Mouse (Mus musculus): ENCODE data around the gene Tmem158. TPM values are rescaled to one million over a fixed set of nuclear protein-coding genes. Genes with fewer than 3 reads are reported as not detected.
A peak's percentile ranks its signal among the peaks of the same experiment; 100 is the strongest.

The Tmem158 gene
- polyA plus RNA-seq (2015; fragmentation: Nextera tagmentation; extraction: Ambion mirVana) = 29.0 TPM in 2 replicates

DNA sequence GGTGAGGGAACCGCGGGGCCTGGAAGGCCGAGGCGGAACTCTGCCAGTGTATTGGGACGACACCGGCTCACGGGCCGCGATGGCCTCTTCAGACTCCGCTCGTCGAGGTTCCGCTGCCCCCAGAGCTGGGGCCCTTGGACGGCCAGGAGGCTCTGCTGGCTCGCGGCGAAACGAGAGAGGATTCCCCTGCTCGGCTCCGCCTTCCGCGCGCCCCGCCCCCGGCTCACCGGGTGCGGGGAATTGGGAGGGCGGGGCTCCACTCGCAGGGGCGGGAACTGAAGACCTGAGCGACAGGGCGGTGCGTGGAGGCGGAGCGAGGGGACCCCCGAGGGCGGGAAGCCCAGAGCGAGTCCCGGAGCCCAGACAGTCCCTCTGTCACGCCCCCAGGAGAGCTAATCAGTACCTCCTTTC is at the start of gene Tmem158:
TSS of gene Tmem158 (minus strand) at position 154 of the 411 bp plus-strand sequence.
- no peaks in the 10 kb centered on the region for H3K9me3 ChIP-seq (ENCODE audit: control insufficient read depth, low read length)
- H3K27ac ChIP-seq (ENCODE audit: low read length) = peak within 1 kb of the TSS; percentile 72
- H3K4me3 ChIP-seq (replicated peaks; ENCODE audit: low read length) = peak within 1 kb of the TSS; percentile 77
- H3K4me1 ChIP-seq (replicated peaks; ENCODE audit: control insufficient read depth, insufficient read depth, low read length) = peaks cover 7% of the 10 kb centered on the region
- H3K36me3 ChIP-seq (ENCODE audit: control insufficient read depth, insufficient read depth) = no peaks in the 10 kb centered on the region
- peak within 1 kb of the TSS; percentile 84 for H3K4me2 ChIP-seq (ENCODE audit: low read length)
- peak within 1 kb of the TSS; percentile 77 for H3K9ac ChIP-seq (replicated peaks; ENCODE audit: low read depth, low read length)
- WGBS = under 1% methylated on average over 40 of the region's 40 CpGs
- peak; percentile 93 for ATAC-seq
- peaks cover 5% of the 10 kb centered on the region for H3K27me3 ChIP-seq (replicated peaks; ENCODE audit: control insufficient read depth, insufficient read depth, low read length)

DNA sequence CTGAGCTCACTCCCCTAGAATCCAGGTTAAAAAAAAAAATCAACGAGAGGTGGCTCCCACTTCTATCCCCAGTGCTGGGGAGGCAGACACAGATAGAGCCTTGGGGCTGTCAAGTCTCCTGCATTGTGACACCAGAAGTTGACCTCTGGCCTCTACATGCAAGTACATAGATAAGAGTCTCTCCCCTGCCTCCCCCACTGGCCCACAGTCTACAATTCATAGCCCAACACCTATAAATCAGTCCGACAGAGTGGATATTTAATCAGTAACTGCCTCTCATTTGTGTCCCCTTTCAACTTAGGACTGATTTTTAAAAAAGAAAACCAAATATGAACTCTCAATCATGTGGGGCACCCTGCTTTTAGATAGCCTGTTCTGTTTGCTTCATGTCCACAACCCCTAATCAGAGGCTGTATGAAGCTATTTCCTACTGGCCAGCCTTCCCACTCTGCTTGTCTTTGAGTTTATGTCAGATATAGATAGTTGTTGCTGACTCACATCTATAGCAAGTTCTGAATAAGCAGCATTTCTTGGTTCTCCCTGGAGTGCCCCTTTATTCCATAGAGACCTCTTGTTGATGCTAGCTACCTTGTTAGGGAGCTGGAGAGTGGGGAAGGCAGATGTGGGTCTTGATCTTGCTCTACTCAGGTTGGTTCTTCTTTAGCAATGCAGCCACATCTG is 49.3 kb upstream of the Tmem158 start:
- 87% methylated on average over 2 of the region's 2 CpGs for whole genome bisulfite sequencing
- no peak overlapping the region for H3K4me2 ChIP-seq (ENCODE audit: low read length)
- H3K36me3 ChIP-seq (ENCODE audit: control insufficient read depth, insufficient read depth) = no peaks in the 10 kb centered on the region
- no peak overlapping the region for H3K9ac ChIP-seq (replicated peaks; ENCODE audit: low read depth, low read length)
- H3K9me3 ChIP-seq (ENCODE audit: control insufficient read depth, low read length) = no peaks in the 10 kb centered on the region
- H3K27me3 ChIP-seq (replicated peaks; ENCODE audit: control insufficient read depth, insufficient read depth, low read length) = no peaks in the 10 kb centered on the region
- H3K27ac ChIP-seq (ENCODE audit: low read length) = no peak overlapping the region
- no peaks in the 10 kb centered on the region for H3K4me1 ChIP-seq (replicated peaks; ENCODE audit: control insufficient read depth, insufficient read depth, low read length)
- H3K4me3 ChIP-seq (replicated peaks; ENCODE audit: low read length) = no peak overlapping the region
- no peak for ATAC-seq

DNA sequence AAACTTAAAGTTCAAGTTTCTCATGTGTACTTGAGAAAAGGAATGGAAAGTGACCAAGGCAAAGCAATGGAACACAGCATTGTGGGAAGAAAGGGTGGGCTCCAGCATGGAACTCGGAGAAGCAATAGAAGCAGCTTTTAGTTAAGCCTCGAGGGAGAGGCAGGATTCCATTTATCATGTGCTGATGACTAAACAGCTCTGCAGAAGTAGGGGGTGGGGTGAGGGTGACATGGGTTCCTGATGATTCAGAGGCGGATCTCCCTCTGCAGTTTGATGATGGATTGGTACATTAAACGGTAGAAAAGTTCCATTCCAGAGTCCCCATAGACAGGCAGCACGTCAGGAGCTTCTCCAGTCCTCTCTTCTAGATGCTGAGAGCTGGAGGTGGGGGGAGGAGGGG is 48.5 kb upstream of the Tmem158 start:
- Histone ChIP-seq H3K4me2 (ENCODE audit: low read length) (no peak overlapping the region), H3K9me3 (ENCODE audit: control insufficient read depth, low read length) (no peaks in the 10 kb centered on the region), H3K36me3 (ENCODE audit: control insufficient read depth, insufficient read depth) (no peaks in the 10 kb centered on the region), H3K27ac (ENCODE audit: low read length) (no peak overlapping the region), H3K4me3 (replicated peaks; ENCODE audit: low read length) (no peak overlapping the region), H3K9ac (replicated peaks; ENCODE audit: low read depth, low read length) (no peak overlapping the region), H3K27me3 (replicated peaks; ENCODE audit: control insufficient read depth, insufficient read depth, low read length) (no peaks in the 10 kb centered on the region), H3K4me1 (replicated peaks; ENCODE audit: control insufficient read depth, insufficient read depth, low read length) (no peaks in the 10 kb centered on the region)
- WGBS = 71% methylated on average over 5 of the region's 5 CpGs
- ATAC-seq = no peak

DNA sequence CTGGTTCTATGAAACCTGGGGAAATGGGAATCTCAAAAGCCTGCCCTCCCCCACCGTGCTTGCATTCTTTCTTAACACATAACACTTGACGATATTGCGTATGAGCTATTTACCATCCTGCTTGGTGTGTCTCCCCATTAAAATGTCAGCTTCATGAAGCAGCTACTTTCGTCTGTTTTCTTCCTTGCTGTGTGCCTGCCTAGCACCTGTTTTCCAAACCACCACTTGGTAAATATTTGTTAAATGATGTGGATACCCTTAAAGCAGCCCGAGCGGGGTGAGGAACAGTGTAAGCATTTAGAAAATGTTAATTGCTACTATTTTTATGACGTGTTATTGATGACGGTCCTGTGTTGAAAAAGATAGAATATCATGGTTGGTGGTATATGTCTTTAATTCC is 44.4 kb upstream of the Tmem158 start:
- H3K9ac ChIP-seq (replicated peaks; ENCODE audit: low read depth, low read length) = no peak overlapping the region
- no peaks in the 10 kb centered on the region for H3K27me3 ChIP-seq (replicated peaks; ENCODE audit: control insufficient read depth, insufficient read depth, low read length)
- no peak overlapping the region for H3K27ac ChIP-seq (ENCODE audit: low read length)
- no peak for ATAC-seq
- H3K9me3 ChIP-seq (ENCODE audit: control insufficient read depth, low read length) = no peaks in the 10 kb centered on the region
- 88% methylated on average over 8 of the region's 8 CpGs for WGBS
- no peaks in the 10 kb centered on the region for H3K36me3 ChIP-seq (ENCODE audit: control insufficient read depth, insufficient read depth)
- H3K4me2 ChIP-seq (ENCODE audit: low read length) = no peak overlapping the region
- H3K4me1 ChIP-seq (replicated peaks; ENCODE audit: control insufficient read depth, insufficient read depth, low read length) = no peaks in the 10 kb centered on the region
- no peak overlapping the region for H3K4me3 ChIP-seq (replicated peaks; ENCODE audit: low read length)

DNA sequence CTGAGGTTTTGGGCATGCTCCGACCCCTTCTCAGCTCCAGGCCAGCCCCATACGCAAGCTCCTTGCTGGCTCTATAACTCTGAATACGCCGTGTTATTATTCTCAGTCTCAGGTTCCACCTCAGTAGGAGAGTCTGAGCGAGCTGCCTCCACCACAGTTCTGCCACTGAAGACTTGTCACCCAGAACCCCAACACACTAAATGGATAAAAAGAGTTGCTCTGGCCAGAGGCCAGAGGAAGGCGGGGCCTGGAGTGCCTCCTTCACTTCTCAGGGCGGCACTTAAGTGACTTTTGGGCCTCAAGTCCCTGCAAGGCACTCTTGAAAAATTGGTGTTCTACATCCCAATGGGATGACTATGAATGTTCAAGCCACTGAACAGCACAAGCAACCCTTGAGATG is 43.4 kb upstream of the Tmem158 start:
- Histone ChIP-seq H3K4me2 (ENCODE audit: low read length) (no peak overlapping the region), H3K9me3 (ENCODE audit: control insufficient read depth, low read length) (no peaks in the 10 kb centered on the region), H3K9ac (replicated peaks; ENCODE audit: low read depth, low read length) (no peak overlapping the region), H3K4me1 (replicated peaks; ENCODE audit: control insufficient read depth, insufficient read depth, low read length) (no peaks in the 10 kb centered on the region), H3K36me3 (ENCODE audit: control insufficient read depth, insufficient read depth) (no peaks in the 10 kb centered on the region), H3K27ac (ENCODE audit: low read length) (no peak overlapping the region), H3K4me3 (replicated peaks; ENCODE audit: low read length) (no peak overlapping the region), H3K27me3 (replicated peaks; ENCODE audit: control insufficient read depth, insufficient read depth, low read length) (no peaks in the 10 kb centered on the region)
- no peak for ATAC-seq
- 85% methylated on average over 7 of the region's 7 CpGs for WGBS

DNA sequence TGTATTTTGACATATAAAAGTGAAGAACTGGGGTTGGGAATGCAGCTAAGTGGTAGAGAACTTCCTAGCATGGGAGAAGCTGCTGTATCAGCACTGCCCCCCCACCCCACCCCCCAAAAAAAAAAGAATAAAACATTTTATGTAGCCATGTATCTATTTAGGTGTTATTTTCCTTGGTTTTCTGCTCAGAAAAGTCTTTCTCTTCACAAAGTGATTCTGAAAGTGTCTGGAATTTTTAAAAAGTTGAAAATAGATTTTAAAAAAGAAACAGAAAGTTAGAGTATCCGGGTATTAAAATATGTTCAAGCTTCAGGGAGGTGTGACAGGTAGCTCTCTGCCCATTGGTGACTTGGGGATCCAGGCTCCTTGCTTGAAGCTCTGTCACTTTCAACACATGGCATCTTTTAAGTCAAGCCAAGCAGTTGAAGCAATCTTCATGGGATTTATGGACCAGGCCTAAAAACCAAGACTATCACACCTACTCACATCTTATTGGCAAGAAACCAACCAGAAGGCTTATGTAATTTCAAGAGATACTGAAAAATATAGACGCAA is 42.3 kb upstream of the Tmem158 start:
- Histone ChIP-seq H3K4me2 (ENCODE audit: low read length) (no peak overlapping the region), H3K9me3 (ENCODE audit: control insufficient read depth, low read length) (no peaks in the 10 kb centered on the region), H3K4me1 (replicated peaks; ENCODE audit: control insufficient read depth, insufficient read depth, low read length) (no peaks in the 10 kb centered on the region), H3K9ac (replicated peaks; ENCODE audit: low read depth, low read length) (no peak overlapping the region), H3K4me3 (replicated peaks; ENCODE audit: low read length) (no peak overlapping the region), H3K36me3 (ENCODE audit: control insufficient read depth, insufficient read depth) (no peaks in the 10 kb centered on the region), H3K27ac (ENCODE audit: low read length) (no peak overlapping the region), H3K27me3 (replicated peaks; ENCODE audit: control insufficient read depth, insufficient read depth, low read length) (no peaks in the 10 kb centered on the region)
- WGBS = 92% methylated on average over 2 of the region's 2 CpGs
- no peak for ATAC-seq

DNA sequence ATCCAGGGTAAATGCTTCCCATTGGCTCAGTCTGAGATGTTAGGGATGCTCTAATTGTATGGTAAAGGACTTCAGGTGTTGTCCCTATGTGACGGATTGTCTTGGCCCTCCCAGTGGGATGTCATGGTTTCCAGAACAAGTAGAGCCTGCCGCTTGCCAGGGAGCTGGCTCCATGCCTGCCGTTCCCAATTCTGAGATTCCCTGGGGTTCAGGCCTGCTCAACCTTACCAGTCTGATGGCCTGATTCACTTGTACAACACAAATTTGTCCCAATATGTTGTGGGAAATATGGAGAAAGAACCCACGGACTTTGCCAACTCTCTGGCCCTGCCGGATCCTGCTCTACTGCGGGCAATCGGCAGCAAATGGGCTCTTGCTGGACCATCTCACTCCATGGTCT is 37.3 kb upstream of the Tmem158 start:
- H3K9ac ChIP-seq (replicated peaks; ENCODE audit: low read depth, low read length) = no peak overlapping the region
- no peaks in the 10 kb centered on the region for H3K9me3 ChIP-seq (ENCODE audit: control insufficient read depth, low read length)
- no peak overlapping the region for H3K4me2 ChIP-seq (ENCODE audit: low read length)
- H3K4me1 ChIP-seq (replicated peaks; ENCODE audit: control insufficient read depth, insufficient read depth, low read length) = no peaks in the 10 kb centered on the region
- no peaks in the 10 kb centered on the region for H3K36me3 ChIP-seq (ENCODE audit: control insufficient read depth, insufficient read depth)
- no peak overlapping the region for H3K27ac ChIP-seq (ENCODE audit: low read length)
- ATAC-seq = no peak
- no peaks in the 10 kb centered on the region for H3K27me3 ChIP-seq (replicated peaks; ENCODE audit: control insufficient read depth, insufficient read depth, low read length)
- H3K4me3 ChIP-seq (replicated peaks; ENCODE audit: low read length) = no peak overlapping the region
- WGBS = 83% methylated on average over 7 of the region's 7 CpGs

DNA sequence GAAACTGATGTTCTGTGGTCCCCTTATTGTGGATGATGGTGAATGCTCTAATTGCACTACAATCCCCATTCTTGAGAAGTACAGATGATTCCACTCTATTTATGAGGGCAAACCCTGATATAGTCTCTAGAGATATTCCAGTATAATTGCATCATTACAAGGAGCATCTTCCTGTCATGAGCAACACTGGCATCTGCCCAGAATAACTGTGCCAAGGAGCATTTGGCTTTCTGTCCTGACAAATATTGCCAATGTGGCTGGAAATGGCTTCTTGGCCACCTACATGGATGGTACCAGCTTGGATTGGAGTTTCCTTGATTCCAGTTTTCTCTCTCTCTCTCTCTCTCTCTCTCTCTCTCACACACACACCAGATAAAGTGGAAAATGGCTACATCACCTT is 35.7 kb upstream of the Tmem158 start:
- Histone ChIP-seq H3K36me3 (ENCODE audit: control insufficient read depth, insufficient read depth) (no peaks in the 10 kb centered on the region), H3K4me1 (replicated peaks; ENCODE audit: control insufficient read depth, insufficient read depth, low read length) (no peaks in the 10 kb centered on the region), H3K9ac (replicated peaks; ENCODE audit: low read depth, low read length) (no peak overlapping the region), H3K4me2 (ENCODE audit: low read length) (no peak overlapping the region), H3K27ac (ENCODE audit: low read length) (no peak overlapping the region), H3K4me3 (replicated peaks; ENCODE audit: low read length) (no peak overlapping the region), H3K9me3 (ENCODE audit: control insufficient read depth, low read length) (no peaks in the 10 kb centered on the region), H3K27me3 (replicated peaks; ENCODE audit: control insufficient read depth, insufficient read depth, low read length) (no peaks in the 10 kb centered on the region)
- no peak for ATAC-seq

DNA sequence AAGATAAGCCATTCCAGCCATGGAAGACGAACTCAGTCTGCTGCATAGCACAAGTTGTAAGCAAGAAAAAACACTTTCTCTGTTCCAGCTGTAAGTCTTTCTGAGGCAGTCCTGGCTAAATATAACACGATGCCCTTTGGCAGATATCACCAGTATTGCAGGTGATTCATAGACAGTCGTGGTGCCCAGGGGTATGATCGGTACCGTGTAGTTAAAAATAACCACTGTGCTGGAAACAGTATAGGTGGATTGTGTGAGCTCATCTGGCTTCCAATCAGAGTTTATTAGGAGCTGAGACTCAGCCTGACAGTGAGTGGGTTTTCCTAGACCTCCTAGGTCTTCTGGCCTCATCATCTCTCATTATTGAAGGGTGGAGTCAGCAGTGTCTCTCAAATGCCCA is 34.0 kb upstream of the Tmem158 start:
- no peaks in the 10 kb centered on the region for H3K9me3 ChIP-seq (ENCODE audit: control insufficient read depth, low read length)
- no peaks in the 10 kb centered on the region for H3K4me1 ChIP-seq (replicated peaks; ENCODE audit: control insufficient read depth, insufficient read depth, low read length)
- no peak overlapping the region for H3K9ac ChIP-seq (replicated peaks; ENCODE audit: low read depth, low read length)
- ATAC-seq = no peak
- no peaks in the 10 kb centered on the region for H3K36me3 ChIP-seq (ENCODE audit: control insufficient read depth, insufficient read depth)
- no peak overlapping the region for H3K4me3 ChIP-seq (replicated peaks; ENCODE audit: low read length)
- no peak overlapping the region for H3K4me2 ChIP-seq (ENCODE audit: low read length)
- no peak overlapping the region for H3K27ac ChIP-seq (ENCODE audit: low read length)
- H3K27me3 ChIP-seq (replicated peaks; ENCODE audit: control insufficient read depth, insufficient read depth, low read length) = no peaks in the 10 kb centered on the region
- 89% methylated on average over 5 of the region's 5 CpGs for WGBS

DNA sequence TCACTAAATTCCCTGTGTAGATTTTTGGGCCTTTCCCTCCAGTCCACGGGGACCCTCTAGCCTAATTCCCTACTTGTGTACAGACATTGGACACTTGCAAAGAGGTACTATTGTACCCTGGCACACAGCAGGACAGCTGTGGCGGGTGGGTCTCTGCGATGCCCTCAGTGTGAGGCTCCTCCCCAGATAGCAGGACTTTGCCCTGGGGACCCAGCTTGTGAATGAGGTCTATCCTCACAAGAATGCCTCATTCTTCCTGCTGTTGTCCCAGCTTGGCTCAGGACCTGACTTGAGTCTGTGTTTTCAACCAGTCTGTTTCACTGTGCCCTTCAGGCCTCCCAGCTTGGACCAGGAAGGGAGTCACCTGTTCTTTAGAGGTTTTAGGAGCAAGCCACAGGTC is 27.8 kb upstream of the Tmem158 start:
- no peak for ATAC-seq
- 60% methylated on average over 3 of the region's 3 CpGs for WGBS
- no peaks in the 10 kb centered on the region for H3K9me3 ChIP-seq (ENCODE audit: control insufficient read depth, low read length)

More for the DNA sequence above, 27.8 kb upstream of the Tmem158 start:
- H3K4me2 ChIP-seq (ENCODE audit: low read length) = no peak overlapping the region
- no peaks in the 10 kb centered on the region for H3K4me1 ChIP-seq (replicated peaks; ENCODE audit: control insufficient read depth, insufficient read depth, low read length)
- H3K27ac ChIP-seq (ENCODE audit: low read length) = no peak overlapping the region
- no peak overlapping the region for H3K9ac ChIP-seq (replicated peaks; ENCODE audit: low read depth, low read length)
- H3K36me3 ChIP-seq (ENCODE audit: control insufficient read depth, insufficient read depth) = no peaks in the 10 kb centered on the region
- H3K27me3 ChIP-seq (replicated peaks; ENCODE audit: control insufficient read depth, insufficient read depth, low read length) = no peaks in the 10 kb centered on the region
- no peak overlapping the region for H3K4me3 ChIP-seq (replicated peaks; ENCODE audit: low read length)
